Mouse (Mus musculus): ENCODE results near the gene Cbln4. TPM values are rescaled to one million over a fixed set of nuclear protein-coding genes. Genes with fewer than 3 reads are reported as not detected.

Cbln4 gene
- total RNA-seq, 2 experiments from 2014 or later = 9.4 to 10.3 TPM

Other genes with a start within 250 kb of the Cbln4 start
- under 1 TPM; 0.19 to 0.37 TPM for gene Mc3r, start 205.0 kb upstream of the Cbln4 start, total RNA-seq (2021)